Mouse (Mus musculus) midbrain, postnatal 0 days (tissue): ENCODE data around the gene Rsph14. TPM values are rescaled to one million over a fixed set of nuclear protein-coding genes. Genes with fewer than 3 reads are reported as not detected.
A peak's percentile ranks its signal among the peaks of the same experiment; 100 is the strongest.

ENCODE experiments used
- ATAC-seq: fragments of 200-750 bp; cut with Nextera tagmentation; 2 replicates; pipeline ENCODE4 v1.8.0; 2017; ENCODE audit warnings: moderate number of reproducible peaks, mild to moderate bottlenecking, moderate TSS enrichment, moderate library complexity; ENCODE audit not compliant: low FRiP score
- DNase-seq: peaks from one replicate; pipeline ENCODE4 v3.0.0-alpha.2; 2015; ENCODE audit warnings: low spot score
- H3K27ac ChIP-seq: fragments of 300-500 bp; sonication (generic); 2 replicates; pipeline ENCODE4 v1.5.1; 2014; ENCODE audit warnings: low read depth, mild to moderate bottlenecking, low read length, mixed read lengths
- H3K27me3 ChIP-seq: fragments of 300-500 bp; sonication (generic); 2 replicates; pipeline ENCODE4 v1.6.1; 2014; ENCODE audit warnings: low read length, control low read depth, mixed read lengths; ENCODE audit not compliant: insufficient read depth
- H3K36me3 ChIP-seq: fragments of 300-500 bp; sonication (generic); 2 replicates; pipeline ENCODE4 v1.6.1; 2014; ENCODE audit warnings: low read length, control low read depth, mixed read lengths; ENCODE audit not compliant: insufficient read depth
- H3K4me1 ChIP-seq: fragments of 300-500 bp; sonication (generic); 2 replicates; pipeline ENCODE4 v1.6.1; 2014; ENCODE audit warnings: mild to moderate bottlenecking, control low read depth, antibody characterized with exemption, low read length, mixed read lengths; ENCODE audit not compliant: insufficient read depth
- H3K4me2 ChIP-seq: fragments of 300-500 bp; sonication (generic); 2 replicates; pipeline ENCODE4 v1.6.1; 2014; ENCODE audit warnings: low read depth, mild to moderate bottlenecking, low read length, mixed read lengths; ENCODE audit not compliant: poor library complexity, severe bottlenecking
- H3K4me3 ChIP-seq: fragments of 300-500 bp; sonication (generic); 2 replicates; pipeline ENCODE4 v1.5.1; 2014; ENCODE audit warnings: low read depth, mild to moderate bottlenecking, low read length, moderate library complexity
- H3K9ac ChIP-seq: fragments of 300-500 bp; sonication (generic); replicated peaks from 2 replicates; pipeline ENCODE4 v1.6.1; 2014; ENCODE audit warnings: mild to moderate bottlenecking, low read length, moderate library complexity, mixed read lengths; ENCODE audit not compliant: poor library complexity, severe bottlenecking
- H3K9me3 ChIP-seq: fragments of 300-500 bp; sonication (generic); 2 replicates; pipeline ENCODE4 v1.6.1; 2016; ENCODE audit warnings: low read length, control low read depth
- CTCF ChIP-seq: IDR thresholded peaks from 2 replicates; pipeline ENCODE4 v1.5.1; 2016; ENCODE audit warnings: antibody characterized with exemption, mild to moderate bottlenecking
- WGBS: fragments of 180-500 bp; shearing (Covaris S2); extraction: QIAGEN DNeasy Blood & Tissue Kit; methylation state at CpG from one replicate; pipeline ENCODE4 v1.1.7; 2014; 5-methylcytosine and 5-hydroxymethylcytosine counted together
- polyA plus RNA-seq: library from polyadenylated mRNA; unstranded; fragments of >200 nt; fragmentation: Nextera tagmentation; extraction: Ambion mirVana; gene quantifications from 2 replicates; pipeline ENCODE4 v1.2.1, GENCODE M21; 2015
- total RNA-seq: library from RNA; depleted of rRNA; stranded (reverse); fragments of >200 nt; gene quantifications from 2 replicates; pipeline ENCODE4 v1.2.3, GENCODE M21; 2014

Rsph14 gene
- total and polyA plus RNA-seq, 2 experiments from 2014 or later = 0.27 to 1.2 TPM

GRCm38 (mm10) chr10:75058336-75058735 lies 25.9 kb upstream of the Rsph14 start:
- H3K27ac ChIP-seq = no peak overlapping the region
- peaks cover 18% of the 10 kb centered on the region; the same call in 1 of the 2 replicates for H3K4me1 ChIP-seq
- no peak for DNase-seq
- H3K9me3 ChIP-seq = no peaks in the 10 kb centered on the region
- no peaks in the 10 kb centered on the region for H3K36me3 ChIP-seq
- H3K4me2 ChIP-seq = no peak overlapping the region
- no peak overlapping the region for H3K9ac ChIP-seq
- no peak for TF ChIP-seq CTCF
- WGBS = 60% methylated on average over 8 of the region's 8 CpGs
- H3K4me3 ChIP-seq = no peak overlapping the region
- H3K27me3 ChIP-seq = no peaks in the 10 kb centered on the region
- no peak for ATAC-seq

- no peak overlapping the region for H3K4me3 ChIP-seq
- H3K27ac ChIP-seq = no peak overlapping the region
- no peak for ATAC-seq
- no peak for TF ChIP-seq CTCF
- peak; percentile 65 for DNase-seq
- no peaks in the 10 kb centered on the region for H3K36me3 ChIP-seq
- H3K9me3 ChIP-seq = no peaks in the 10 kb centered on the region
- no peaks in the 10 kb centered on the region for H3K27me3 ChIP-seq
- H3K9ac ChIP-seq = no peak overlapping the region
- 14% methylated on average over 4 of the region's 4 CpGs for WGBS
- no peak overlapping the region for H3K4me2 ChIP-seq
- peaks cover 7% of the 10 kb centered on the region; the same call in 1 of the 2 replicates for H3K4me1 ChIP-seq
These were observed 23.9 kb upstream of the Rsph14 start for GRCm38 (mm10) chr10:75056255-75056654.

GRCm38 (mm10) chr10:75055672-75056071 lies 23.3 kb upstream of the Rsph14 start:
- H3K4me1 ChIP-seq = peaks cover 7% of the 10 kb centered on the region; the same call in 1 of the 2 replicates
- 65% methylated on average over 5 of the region's 5 CpGs for WGBS
- ATAC-seq (no peak), DNase-seq (no peak)
- H3K27ac ChIP-seq = no peak overlapping the region
- H3K9ac ChIP-seq = no peak overlapping the region
- no peak overlapping the region for H3K4me3 ChIP-seq
- H3K4me2 ChIP-seq = no peak overlapping the region
- no peaks in the 10 kb centered on the region for H3K36me3 ChIP-seq
- TF ChIP-seq CTCF = no peak
- no peaks in the 10 kb centered on the region for H3K9me3 ChIP-seq
- no peaks in the 10 kb centered on the region for H3K27me3 ChIP-seq

GRCm38 (mm10) chr10:75054125-75054524 lies 21.7 kb upstream of the Rsph14 start:
- Histone ChIP-seq H3K9me3 (no peaks in the 10 kb centered on the region), H3K27me3 (no peaks in the 10 kb centered on the region), H3K4me3 (no peak overlapping the region), H3K4me2 (no peak overlapping the region), H3K9ac (no peak overlapping the region), H3K27ac (no peak overlapping the region), H3K4me1 (peaks cover 4% of the 10 kb centered on the region; the same call in 1 of the 2 replicates), H3K36me3 (0 out of 2 replicates have a peak, but pooled peaks cover 3% of the 10 kb centered on the region)
- ATAC-seq (no peak), DNase-seq (no peak)
- no peak for TF ChIP-seq CTCF
- 70% methylated on average over 6 of the region's 6 CpGs for WGBS

- Histone ChIP-seq H3K9ac (no peak overlapping the region), H3K27me3 (no peaks in the 10 kb centered on the region), H3K4me1 (peaks cover 4% of the 10 kb centered on the region; the same call in 1 of the 2 replicates), H3K27ac (no peak overlapping the region), H3K4me2 (no peak overlapping the region), H3K9me3 (no peaks in the 10 kb centered on the region), H3K36me3 (0 out of 2 replicates have a peak, but pooled peaks cover 6% of the 10 kb centered on the region), H3K4me3 (no peak overlapping the region)
- ATAC-seq = no peak
- TF ChIP-seq CTCF = no peak
- no peak for DNase-seq
- WGBS = 91% methylated on average over 4 of the region's 4 CpGs
These were observed 21.3 kb upstream of the Rsph14 start for GRCm38 (mm10) chr10:75053655-75054054.

GRCm38 (mm10) chr10:75052902-75053301 lies 20.5 kb upstream of the Rsph14 start:
- 76% methylated on average over 8 of the region's 8 CpGs for WGBS
- Histone ChIP-seq H3K4me1 (peaks cover 4% of the 10 kb centered on the region; the same call in 1 of the 2 replicates), H3K4me3 (no peak overlapping the region), H3K36me3 (0 out of 2 replicates have a peak, but pooled peaks cover 10% of the 10 kb centered on the region), H3K9ac (no peak overlapping the region), H3K27ac (no peak overlapping the region), H3K9me3 (no peaks in the 10 kb centered on the region), H3K27me3 (no peaks in the 10 kb centered on the region), H3K4me2 (no peak overlapping the region)
- DNase-seq = no peak
- TF ChIP-seq CTCF = no peak
- ATAC-seq = no peak
